Mouse (Mus musculus): ENCODE data around the gene Ryr1.

DNA sequence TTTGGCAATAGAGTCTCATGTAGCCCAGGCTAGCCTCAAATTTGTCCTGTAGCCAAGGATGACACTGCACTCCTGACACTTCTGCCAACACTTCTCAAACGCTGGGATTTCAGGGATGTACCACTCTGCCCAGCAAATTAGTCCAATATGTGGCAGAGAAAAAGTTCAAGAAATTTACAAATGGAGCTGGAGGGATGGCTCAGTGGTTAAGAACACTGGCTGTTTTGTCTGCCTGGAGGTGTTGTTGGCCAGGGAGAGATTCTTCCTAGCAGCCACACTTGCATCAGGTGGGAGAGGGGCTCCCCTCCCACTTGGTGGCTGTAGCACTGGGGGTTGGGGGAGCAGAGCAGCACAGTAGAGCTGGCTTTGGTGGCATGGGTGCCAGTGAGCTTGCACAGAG lies 5.5 kb downstream of the Ryr1 start:
- no peak for TF ChIP-seq CTCF (IDR thresholded peaks at IDR 0.05; ENCODE audit: low read depth)
- TF ChIP-seq EP300 (IDR thresholded peaks at IDR 0.05; ENCODE audit: low read depth): no peak
